Mouse (Mus musculus) brown adipose tissue, adult 24 weeks (tissue): Measurements from ENCODE around the gene Kl. TPM values are rescaled to one million over a fixed set of nuclear protein-coding genes. Genes with fewer than 3 reads are reported as not detected.

Experiments
- H3K27ac ChIP-seq: fragments of 200-500 bp; replicated peaks from 2 replicates; pipeline ENCODE4 v1.5.1; 2012; ENCODE audit warnings: low read depth, mild to moderate bottlenecking, low read length
- H3K4me1 ChIP-seq: fragments of 200-500 bp; 2 replicates; pipeline ENCODE4 v1.6.1; 2012; ENCODE audit warnings: low read length, mixed read lengths; ENCODE audit not compliant: control insufficient read depth, insufficient read depth, insufficient read length
- H3K4me3 ChIP-seq: fragments of 200-500 bp; 2 replicates; pipeline ENCODE4 v1.5.1; 2012; ENCODE audit warnings: low read depth, mild to moderate bottlenecking, low read length, moderate library complexity; ENCODE audit not compliant: insufficient read depth
- polyA plus RNA-seq: library from polyadenylated mRNA; stranded (reverse); fragments of >200 nt; gene quantifications from 2 replicates; pipeline ENCODE4 v1.2.4, GENCODE M21; 2012; ENCODE audit not compliant: missing spikeins, insufficient read depth, insufficient read length

Gene Kl
- not detected in 2 replicates for polyA plus RNA-seq

- H3K4me1 ChIP-seq: no peaks in the 10 kb centered on the region; the same call in 1 of the 2 replicates
- peak within 1 kb of the TSS; percentile 45 for H3K4me3 ChIP-seq
- H3K27ac ChIP-seq: no peak within 1 kb of the TSS
These were observed at the start of gene Kl for GRCm38 (mm10) chr5:150952328-150952668. TSS of gene Kl (plus strand) at chr5:150952607.

- Histone ChIP-seq H3K4me3 (no peak overlapping the region), H3K27ac (no peak overlapping the region), H3K4me1 (no peaks in the 10 kb centered on the region)
These were observed 46.1 kb upstream of the Kl start for GRCm38 (mm10) chr5:150906053-150907040.

GRCm38 (mm10) chr5:150912156-150912555 lies 40.3 kb upstream of the Kl start:
- 0 out of 2 replicates have a peak overlapping the region, but pooled peaks have one; percentile 13 for H3K27ac ChIP-seq
- peaks cover 3% of the 10 kb centered on the region for H3K4me1 ChIP-seq

GRCm38 (mm10) chr5:150912656-150913055 lies 39.8 kb upstream of the Kl start:
- Histone ChIP-seq H3K4me1 (peaks cover 3% of the 10 kb centered on the region), H3K27ac (no peak overlapping the region; the same call in 1 of the 2 replicates), H3K4me3 (no peak overlapping the region)

More at GRCm38 (mm10) chr5:150912156-150912555, 40.3 kb upstream of the Kl start:
- no peak overlapping the region for H3K4me3 ChIP-seq

- no peak overlapping the region for H3K4me3 ChIP-seq
- no peak overlapping the region for H3K27ac ChIP-seq
- peaks cover 3% of the 10 kb centered on the region for H3K4me1 ChIP-seq
These were observed 37.0 kb upstream of the Kl start for GRCm38 (mm10) chr5:150915080-150916055.

- H3K4me3 ChIP-seq: no peak overlapping the region
- H3K4me1 ChIP-seq: peaks cover under 1% of the 10 kb centered on the region
- no peak overlapping the region for H3K27ac ChIP-seq
These were observed 35.1 kb upstream of the Kl start for GRCm38 (mm10) chr5:150917131-150917858.

- Histone ChIP-seq H3K4me3 (no peak overlapping the region), H3K27ac (no peak overlapping the region), H3K4me1 (no peaks in the 10 kb centered on the region)
These were observed 33.8 kb upstream of the Kl start for GRCm38 (mm10) chr5:150918599-150918998.

- Histone ChIP-seq H3K4me1 (no peaks in the 10 kb centered on the region), H3K27ac (no peak overlapping the region), H3K4me3 (no peak overlapping the region)
These were observed 33.1 kb upstream of the Kl start for GRCm38 (mm10) chr5:150919269-150919668.

GRCm38 (mm10) chr5:150919961-150920360 lies 32.4 kb upstream of the Kl start:
- no peak overlapping the region for H3K27ac ChIP-seq
- no peaks in the 10 kb centered on the region for H3K4me1 ChIP-seq
- no peak overlapping the region for H3K4me3 ChIP-seq

- Histone ChIP-seq H3K4me1 (no peaks in the 10 kb centered on the region), H3K27ac (no peak overlapping the region), H3K4me3 (no peak overlapping the region)
These were observed 23.0 kb upstream of the Kl start for GRCm38 (mm10) chr5:150929406-150929805.

- H3K4me3 ChIP-seq: no peak overlapping the region
- H3K27ac ChIP-seq: no peak overlapping the region
- no peaks in the 10 kb centered on the region for H3K4me1 ChIP-seq
These were observed 19.8 kb upstream of the Kl start for GRCm38 (mm10) chr5:150932596-150932995.

- Histone ChIP-seq H3K4me1 (no peaks in the 10 kb centered on the region), H3K4me3 (no peak overlapping the region), H3K27ac (no peak overlapping the region)
These were observed 16.2 kb upstream of the Kl start for GRCm38 (mm10) chr5:150936213-150936612.

- H3K4me1 ChIP-seq: no peaks in the 10 kb centered on the region
- no peak overlapping the region for H3K4me3 ChIP-seq
- no peak overlapping the region for H3K27ac ChIP-seq
These were observed 15.6 kb upstream of the Kl start for GRCm38 (mm10) chr5:150936807-150937206.

GRCm38 (mm10) chr5:150937501-150937900 lies 14.9 kb upstream of the Kl start:
- Histone ChIP-seq H3K27ac (no peak overlapping the region), H3K4me3 (no peak overlapping the region), H3K4me1 (no peaks in the 10 kb centered on the region)
